Mouse (Mus musculus) brain, embryonic 14.5 days (tissue): ENCODE measurements around the gene Rspry1.

Source experiments
- CTCF ChIP-seq: fragments of 200-500 bp; IDR thresholded peaks from 2 replicates; pipeline ENCODE4 v1.5.1; 2012; ENCODE audit warnings: inconsistent platforms, mild to moderate bottlenecking, moderate library complexity, borderline replicate concordance; ENCODE audit not compliant: insufficient read depth, insufficient read length; ENCODE audit errors: extremely low read depth
- POLR2A ChIP-seq: fragments of 200-500 bp; IDR thresholded peaks from 2 replicates; pipeline ENCODE4 v1.6.1; 2012; ENCODE audit warnings: mild to moderate bottlenecking, inconsistent platforms, borderline replicate concordance; ENCODE audit not compliant: poor library complexity, insufficient read depth, insufficient read length, severe bottlenecking; ENCODE audit errors: extremely low read depth

DNA sequence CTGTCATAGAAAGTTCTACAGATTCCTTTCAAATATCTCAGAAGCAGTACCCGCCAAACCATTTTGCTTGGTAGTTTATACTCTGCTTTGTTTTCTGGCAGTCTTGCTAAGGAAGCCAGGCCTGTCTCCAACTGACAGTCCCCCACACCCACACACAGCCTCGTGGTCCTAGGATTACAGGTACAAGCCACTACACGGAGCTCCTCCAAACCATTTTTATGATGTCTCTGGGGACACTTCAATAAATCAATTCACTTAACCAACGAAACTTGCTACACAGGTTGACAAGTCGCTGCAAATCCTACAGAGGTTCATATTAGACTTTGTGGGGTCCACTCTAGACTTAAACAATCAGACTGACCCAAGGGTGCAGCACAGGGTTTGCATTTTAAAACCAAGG lies 1.3 kb upstream of the Rspry1 start:
- no peak for TF ChIP-seq POLR2A
- no peak for TF ChIP-seq CTCF
